Mouse (Mus musculus) embryonic facial prominence, embryonic 15.5 days (tissue): ENCODE measurements at regions not wholly inside any gene's neighbourhood (a gene's known extent, or its start where the extent isn't known, plus 50 kb on each side); places are given as distances from the start of the nearest gene placed in this dataset.

Experiments used
- ATAC-seq: fragments of 200-750 bp; cut with Nextera tagmentation; 2 replicates; pipeline ENCODE4 v1.8.0; 2017; ENCODE audit warnings: low read depth, moderate TSS enrichment; ENCODE audit not compliant: insufficient number of reproducible peaks, low FRiP score, low TSS enrichment
- H3K27ac ChIP-seq: fragments of 300-500 bp; sonication (generic); replicated peaks from 2 replicates; pipeline ENCODE4 v1.5.1; 2015; ENCODE audit warnings: mild to moderate bottlenecking, inconsistent platforms
- H3K27me3 ChIP-seq: fragments of 300-500 bp; sonication (generic); 2 replicates; pipeline ENCODE4 v1.6.1; 2015; ENCODE audit warnings: inconsistent platforms
- H3K36me3 ChIP-seq: fragments of 300-500 bp; sonication (generic); 2 replicates; pipeline ENCODE4 v1.6.1; 2015; ENCODE audit warnings: mild to moderate bottlenecking, inconsistent platforms
- H3K4me1 ChIP-seq: fragments of 300-500 bp; sonication (generic); 2 replicates; pipeline ENCODE4 v1.6.1; 2015; ENCODE audit warnings: inconsistent platforms
- H3K4me2 ChIP-seq: fragments of 300-500 bp; sonication (generic); replicated peaks from 2 replicates; pipeline ENCODE4 v1.6.1; 2015; ENCODE audit warnings: mild to moderate bottlenecking, inconsistent platforms
- H3K4me3 ChIP-seq: fragments of 300-500 bp; sonication (generic); replicated peaks from 2 replicates; pipeline ENCODE4 v1.5.1; 2015; ENCODE audit warnings: mild to moderate bottlenecking, inconsistent platforms
- H3K9ac ChIP-seq: fragments of 300-500 bp; sonication (generic); 2 replicates; pipeline ENCODE4 v1.6.1; 2015; ENCODE audit warnings: inconsistent platforms
- H3K9me3 ChIP-seq: fragments of 300-500 bp; sonication (generic); replicated peaks from 2 replicates; pipeline ENCODE4 v1.6.1; 2016; ENCODE audit warnings: inconsistent platforms
- WGBS: fragments of 180-500 bp; shearing (Covaris S2); methylation state at CpG from one replicate; pipeline ENCODE4 v1.1.7; 2015; 5-methylcytosine and 5-hydroxymethylcytosine counted together

- Histone ChIP-seq H3K4me3 (no peak overlapping the region), H3K36me3 (no peaks in the 10 kb centered on the region), H3K27ac (no peak overlapping the region), H3K4me1 (no peaks in the 10 kb centered on the region), H3K27me3 (peaks cover 13% of the 10 kb centered on the region), H3K9me3 (no peaks in the 10 kb centered on the region), H3K9ac (no peak overlapping the region), H3K4me2 (no peak overlapping the region)
- 60% methylated on average over 5 of the region's 5 CpGs for WGBS
- ATAC-seq, result no peak
These were observed 73.1 kb upstream of the Zc3h12a start for GRCm38 (mm10) chr4:125200762-125201161.

- no peaks in the 10 kb centered on the region for H3K9me3 ChIP-seq
- H3K4me2 ChIP-seq, result no peak overlapping the region
- WGBS, result 25% methylated on average over 5 of the region's 5 CpGs
- H3K4me3 ChIP-seq, result no peak overlapping the region
- H3K27me3 ChIP-seq, result peaks cover 27% of the 10 kb centered on the region
- no peak overlapping the region for H3K9ac ChIP-seq
- no peaks in the 10 kb centered on the region for H3K36me3 ChIP-seq
- H3K27ac ChIP-seq, result no peak overlapping the region
- ATAC-seq, result no peak
- no peaks in the 10 kb centered on the region for H3K4me1 ChIP-seq
These were observed 71.6 kb upstream of the Zc3h12a start for GRCm38 (mm10) chr4:125199281-125199680.

- H3K9me3 ChIP-seq, result no peaks in the 10 kb centered on the region
- peaks cover 30% of the 10 kb centered on the region for H3K27me3 ChIP-seq
- H3K4me3 ChIP-seq, result no peak overlapping the region
- H3K4me1 ChIP-seq, result 0 out of 2 replicates have a peak, but pooled peaks cover 3% of the 10 kb centered on the region
- no peak overlapping the region for H3K4me2 ChIP-seq
- WGBS, result 65% methylated on average over 7 of the region's 7 CpGs
- H3K36me3 ChIP-seq, result no peaks in the 10 kb centered on the region
- no peak for ATAC-seq
- H3K9ac ChIP-seq, result no peak overlapping the region
- H3K27ac ChIP-seq, result no peak overlapping the region
These were observed 68.3 kb upstream of the Zc3h12a start for GRCm38 (mm10) chr4:125195901-125196435.

GRCm38 (mm10) chr4:125194722-125195380, 67.2 kb upstream of the Zc3h12a start:
- peaks cover 26% of the 10 kb centered on the region for H3K27me3 ChIP-seq
- H3K9me3 ChIP-seq, result no peaks in the 10 kb centered on the region
- H3K4me2 ChIP-seq, result no peak overlapping the region
- H3K36me3 ChIP-seq, result no peaks in the 10 kb centered on the region
- H3K27ac ChIP-seq, result no peak overlapping the region
- ATAC-seq, result 0 out of 2 replicates have a peak, but pooled peaks have one; percentile 49
- H3K4me3 ChIP-seq, result no peak overlapping the region
- no peak overlapping the region for H3K9ac ChIP-seq
- 0 out of 2 replicates have a peak, but pooled peaks cover 3% of the 10 kb centered on the region for H3K4me1 ChIP-seq
- whole genome bisulfite sequencing, result 17% methylated on average over 12 of the region's 12 CpGs

GRCm38 (mm10) chr4:125194298-125194697, 66.7 kb upstream of the Zc3h12a start:
- Histone ChIP-seq H3K36me3 (no peaks in the 10 kb centered on the region), H3K4me3 (no peak overlapping the region), H3K27ac (no peak overlapping the region), H3K9me3 (no peaks in the 10 kb centered on the region), H3K27me3 (peaks cover 26% of the 10 kb centered on the region), H3K4me2 (no peak overlapping the region), H3K9ac (no peak overlapping the region), H3K4me1 (0 out of 2 replicates have a peak, but pooled peaks cover 3% of the 10 kb centered on the region)
- ATAC-seq, result no peak
- 70% methylated on average over 12 of the region's 12 CpGs for WGBS

GRCm38 (mm10) chr4:125191680-125192079, 64.0 kb upstream of the Zc3h12a start:
- WGBS, result 60% methylated on average over 9 of the region's 9 CpGs
- no peaks in the 10 kb centered on the region for H3K36me3 ChIP-seq
- no peak overlapping the region for H3K27ac ChIP-seq

GRCm38 (mm10) chr4:125191010-125191409, 63.4 kb upstream of the Zc3h12a start:
- Histone ChIP-seq H3K4me1 (0 out of 2 replicates have a peak, but pooled peaks cover 3% of the 10 kb centered on the region), H3K4me2 (no peak overlapping the region), H3K9ac (no peak overlapping the region), H3K27me3 (peaks cover 24% of the 10 kb centered on the region), H3K36me3 (no peaks in the 10 kb centered on the region), H3K4me3 (no peak overlapping the region), H3K27ac (no peak overlapping the region), H3K9me3 (no peaks in the 10 kb centered on the region)
- no peak for ATAC-seq
- WGBS, result 17% methylated on average over 11 of the region's 11 CpGs

More at GRCm38 (mm10) chr4:125191680-125192079, 64.0 kb upstream of the Zc3h12a start:
- no peaks in the 10 kb centered on the region for H3K9me3 ChIP-seq
- no peak overlapping the region for H3K9ac ChIP-seq
- ATAC-seq, result no peak
- no peak overlapping the region for H3K4me3 ChIP-seq
- H3K4me1 ChIP-seq, result 0 out of 2 replicates have a peak, but pooled peaks cover 3% of the 10 kb centered on the region
- no peak overlapping the region for H3K4me2 ChIP-seq
- H3K27me3 ChIP-seq, result peaks cover 26% of the 10 kb centered on the region

- H3K4me1 ChIP-seq, result 0 out of 2 replicates have a peak, but pooled peaks cover 3% of the 10 kb centered on the region
- ATAC-seq, result no peak
- H3K36me3 ChIP-seq, result no peaks in the 10 kb centered on the region
- H3K4me3 ChIP-seq, result no peak overlapping the region
- H3K27me3 ChIP-seq, result peaks cover 13% of the 10 kb centered on the region
- no peak overlapping the region for H3K4me2 ChIP-seq
- H3K9me3 ChIP-seq, result no peaks in the 10 kb centered on the region
- no peak overlapping the region for H3K27ac ChIP-seq
- H3K9ac ChIP-seq, result no peak overlapping the region
These were observed 62.3 kb upstream of the Zc3h12a start for GRCm38 (mm10) chr4:125189971-125190370.

- H3K27me3 ChIP-seq, result no peaks in the 10 kb centered on the region
- H3K9ac ChIP-seq, result no peak overlapping the region
- H3K4me3 ChIP-seq, result no peak overlapping the region
- no peak for ATAC-seq
- no peak overlapping the region for H3K27ac ChIP-seq
- H3K36me3 ChIP-seq, result no peaks in the 10 kb centered on the region
- no peaks in the 10 kb centered on the region for H3K9me3 ChIP-seq
- WGBS, result 70% methylated on average over 9 of the region's 9 CpGs
- H3K4me1 ChIP-seq, result 0 out of 2 replicates have a peak, but pooled peaks cover 3% of the 10 kb centered on the region
- no peak overlapping the region for H3K4me2 ChIP-seq
These were observed 58.6 kb upstream of the Zc3h12a start for GRCm38 (mm10) chr4:125186246-125186645.

GRCm38 (mm10) chr4:125185076-125185475, 57.4 kb upstream of the Zc3h12a start:
- ATAC-seq, result no peak
- Histone ChIP-seq H3K9ac (no peak overlapping the region), H3K36me3 (no peaks in the 10 kb centered on the region), H3K4me1 (no peaks in the 10 kb centered on the region), H3K9me3 (no peaks in the 10 kb centered on the region), H3K27me3 (no peaks in the 10 kb centered on the region), H3K4me2 (no peak overlapping the region), H3K27ac (no peak overlapping the region), H3K4me3 (no peak overlapping the region)
- 77% methylated on average over 5 of the region's 5 CpGs for WGBS

- H3K9ac ChIP-seq, result no peak overlapping the region
- no peaks in the 10 kb centered on the region for H3K4me1 ChIP-seq
- H3K4me3 ChIP-seq, result no peak overlapping the region
- 69% methylated on average over 6 of the region's 6 CpGs for WGBS
- H3K27me3 ChIP-seq, result no peaks in the 10 kb centered on the region
- no peak overlapping the region for H3K4me2 ChIP-seq
- ATAC-seq, result no peak
- H3K36me3 ChIP-seq, result no peaks in the 10 kb centered on the region
- H3K27ac ChIP-seq, result no peak overlapping the region
- H3K9me3 ChIP-seq, result no peaks in the 10 kb centered on the region
These were observed 53.3 kb upstream of the Zc3h12a start for GRCm38 (mm10) chr4:125180947-125181346.

- no peak for ATAC-seq
- Histone ChIP-seq H3K9me3 (no peaks in the 10 kb centered on the region), H3K4me2 (no peak overlapping the region), H3K9ac (no peak overlapping the region), H3K4me3 (no peak overlapping the region), H3K27ac (no peak overlapping the region), H3K4me1 (no peaks in the 10 kb centered on the region), H3K27me3 (no peaks in the 10 kb centered on the region), H3K36me3 (no peaks in the 10 kb centered on the region)
- 94% methylated on average over 3 of the region's 3 CpGs for WGBS
These were observed 50.9 kb upstream of the Zc3h12a start for GRCm38 (mm10) chr4:125178552-125178951.
